Mouse (Mus musculus) erythroblast, embryonic 14.5 days (primary cell): Measurements from ENCODE around the gene Gm17660.

ENCODE experiments used
- GATA1 ChIP-seq: IDR thresholded peaks from 2 replicates; pipeline ENCODE4 v1.6.1; 2012; ENCODE audit warnings: low read length, inconsistent platforms, mixed read lengths
- TAL1 ChIP-seq: IDR thresholded peaks from 3 replicates; pipeline ENCODE4 v1.6.1; 2012; ENCODE audit warnings: low read length, inconsistent platforms, mixed read lengths

- TF ChIP-seq GATA1 (no peak), TAL1 (no peak)
Measured at GRCm38 (mm10) chr5:104036686-104037085, 40.7 kb downstream of the Gm17660 start.
